Mouse (Mus musculus) CD4-positive, CD25-positive, alpha-beta regulatory T cell, adult 2 months (primary cell): ENCODE data around the gene Tnk1.

Experiments used
- DNase-seq: peaks from one replicate; pipeline ENCODE4 v3.0.0-alpha.2; 2012; ENCODE audit warnings: low read depth, low spot score

The Tnk1 gene

GRCm38 (mm10) chr11:69838714-69839104, 19.8 kb downstream of the Tnk1 start:
- no peak for DNase-seq

GRCm38 (mm10) chr11:69837952-69838713, 20.4 kb downstream of the Tnk1 start, which contains the start of gene Tmem256:
TSS of gene Tmem256 (plus strand) at chr11:69838514.
- peak; percentile 96 for DNase-seq

- DNase-seq = peak; percentile 82
Measured at GRCm38 (mm10) chr11:69837604-69837951, 21.0 kb downstream of the Tnk1 start, which contains the start of gene Nlgn2. TSS of gene Nlgn2 (minus strand) at chr11:69837784.

GRCm38 (mm10) chr11:69836703-69837576, 21.6 kb downstream of the Tnk1 start:
- peak; percentile 37 for DNase-seq

- peak; percentile 25 for DNase-seq
Measured at GRCm38 (mm10) chr11:69835966-69836335, 22.6 kb downstream of the Tnk1 start.

- peak; percentile 26 for DNase-seq
Measured at GRCm38 (mm10) chr11:69835326-69835965, 23.1 kb downstream of the Tnk1 start.

- DNase-seq = peak; percentile 78
Measured at GRCm38 (mm10) chr11:69834001-69834549, 24.5 kb downstream of the Tnk1 start.

- DNase-seq = no peak
Measured at GRCm38 (mm10) chr11:69833554-69833953, 25.0 kb downstream of the Tnk1 start.

GRCm38 (mm10) chr11:69828832-69829231, 29.7 kb downstream of the Tnk1 start:
- DNase-seq = no peak

- DNase-seq = no peak
Measured at GRCm38 (mm10) chr11:69823456-69823855, 35.1 kb downstream of the Tnk1 start.

GRCm38 (mm10) chr11:69822080-69822479, 36.5 kb downstream of the Tnk1 start, which contains the start of gene Spem1:
TSS of gene Spem1 (minus strand) at chr11:69822180.
- DNase-seq = no peak

GRCm38 (mm10) chr11:69818871-69819270, 39.7 kb downstream of the Tnk1 start:
- DNase-seq = no peak

- DNase-seq = no peak
Measured at GRCm38 (mm10) chr11:69818365-69818764, 40.2 kb downstream of the Tnk1 start, which contains the start of gene Spem2. TSS of gene Spem2 (minus strand) at chr11:69818465.

- no peak for DNase-seq
Measured at GRCm38 (mm10) chr11:69816520-69816919, 42.0 kb downstream of the Tnk1 start.

- DNase-seq = no peak
Measured at GRCm38 (mm10) chr11:69815155-69815554, 43.4 kb downstream of the Tnk1 start, which contains the start of gene Gm39566. TSS of gene Gm39566 (minus strand) at chr11:69815298.

GRCm38 (mm10) chr11:69810280-69810679, 48.2 kb downstream of the Tnk1 start:
- no peak for DNase-seq

- DNase-seq = no peak
Measured at GRCm38 (mm10) chr11:69807641-69808040, 50.9 kb downstream of the Tnk1 start.

GRCm38 (mm10) chr11:69806378-69806777, 52.2 kb downstream of the Tnk1 start:
- no peak for DNase-seq

GRCm38 (mm10) chr11:69804972-69805909, 53.3 kb downstream of the Tnk1 start, which contains the start of gene Tmem102:
TSS of gene Tmem102 (minus strand) at chr11:69805624.
- DNase-seq = no peak

GRCm38 (mm10) chr11:69804652-69804940, 53.9 kb downstream of the Tnk1 start:
- DNase-seq = no peak
